Mouse (Mus musculus) embryonic fibroblast, embryonic 13.5 days (primary cell): ENCODE data around the gene Pld5. TPM values are rescaled to one million over a fixed set of nuclear protein-coding genes. Genes with fewer than 3 reads are reported as not detected.

ENCODE experiments used
- H3K27ac ChIP-seq: 2 replicates; pipeline ENCODE4 v1.5.1; 2012; ENCODE audit warnings: low read length, control low read depth, inconsistent platforms; ENCODE audit not compliant: insufficient read depth
- H3K4me1 ChIP-seq: 2 replicates; pipeline ENCODE4 v1.6.1; 2011; ENCODE audit warnings: low read length; ENCODE audit not compliant: control insufficient read depth, insufficient read depth
- H3K4me3 ChIP-seq: 2 replicates; pipeline ENCODE4 v1.5.1; 2011; ENCODE audit warnings: mild to moderate bottlenecking, control low read depth, low read length; ENCODE audit not compliant: insufficient read depth
- CTCF ChIP-seq: IDR thresholded peaks from 2 replicates; pipeline ENCODE4 v1.5.1; 2011; ENCODE audit warnings: mild to moderate bottlenecking, control low read depth, low read length, moderate library complexity, borderline replicate concordance; ENCODE audit not compliant: insufficient read depth
- POLR2A ChIP-seq: IDR thresholded peaks from 2 replicates; pipeline ENCODE4 v1.6.1; 2011; ENCODE audit warnings: low read depth, mild to moderate bottlenecking, control low read depth, low read length, moderate library complexity
- polyA plus RNA-seq: library from polyadenylated mRNA; stranded (reverse); fragments of >200 nt; gene quantifications from 2 replicates; pipeline ENCODE4 v1.2.4, GENCODE M21; 2011; ENCODE audit warnings: low read depth; ENCODE audit not compliant: missing spikeins, insufficient read length

Gene Pld5
- 0.48 and 1.3 TPM in 2 replicates for polyA plus RNA-seq

DNA sequence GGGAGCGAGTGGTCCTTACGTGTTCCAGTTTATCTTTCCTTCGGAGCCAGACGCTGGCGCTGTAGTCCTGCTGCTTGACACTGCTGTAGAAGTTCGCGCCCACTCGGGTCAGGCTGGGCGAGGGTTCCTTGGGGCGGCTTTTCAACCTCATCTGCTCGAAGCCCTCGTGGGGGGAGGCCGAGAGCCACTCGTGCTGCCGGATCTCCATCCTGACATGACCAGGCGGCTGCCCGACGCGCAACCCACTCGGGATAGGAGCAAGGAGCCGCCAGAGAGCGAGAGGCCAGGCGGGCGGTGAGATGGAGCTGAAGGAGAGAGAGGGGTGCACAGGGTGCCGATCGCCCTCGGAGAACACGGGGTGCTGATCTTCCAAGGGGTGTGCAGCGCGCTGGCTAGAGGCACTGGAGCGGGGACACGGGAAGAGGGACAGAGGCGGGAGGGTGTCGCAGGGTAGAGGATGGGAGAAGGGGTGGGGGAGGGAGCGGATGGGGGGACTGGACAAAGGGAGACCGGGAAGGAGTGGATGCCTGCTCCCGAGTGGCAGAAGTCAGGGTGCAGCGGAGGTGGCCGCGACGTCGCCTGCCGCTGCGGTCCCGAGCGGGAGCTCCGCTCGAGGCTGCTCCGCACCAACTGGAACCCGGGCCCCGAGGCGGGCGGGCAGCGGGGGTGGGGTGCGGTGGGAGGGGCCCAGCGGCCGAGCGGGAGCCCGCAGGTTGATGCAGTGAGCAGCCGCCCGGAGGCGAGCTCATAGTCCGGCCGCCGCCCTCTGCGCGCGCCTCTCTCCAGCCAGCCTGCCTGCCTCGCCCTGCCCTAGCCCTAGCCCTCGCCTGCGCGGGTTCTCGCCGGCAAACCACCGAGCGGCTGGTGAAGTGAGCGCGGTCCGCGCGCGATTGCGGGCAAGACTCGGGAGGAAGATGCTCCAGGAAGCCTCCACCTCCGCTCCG, at the start of gene Pld5:
TSS of gene Pld5 (minus strand) at position 646 of the 944 bp plus-strand sequence.
- Histone ChIP-seq H3K27ac (no peak within 1 kb of the TSS), H3K4me1 (no peaks in the 10 kb centered on the region), H3K4me3 (peak within 1 kb of the TSS; percentile 29)
- TF ChIP-seq POLR2A (no peak), CTCF (no peak)

- TF ChIP-seq CTCF = no peak
- TF ChIP-seq POLR2A = no peak
- Histone ChIP-seq H3K4me1 (no peaks in the 10 kb centered on the region), H3K27ac (no peak overlapping the region), H3K4me3 (no peak overlapping the region)
Measured at GRCm38 (mm10) chr1:176315063-176315462, 40.0 kb upstream of the Pld5 start.

- no peak overlapping the region for H3K27ac ChIP-seq
Measured at GRCm38 (mm10) chr1:176310174-176310573, 35.1 kb upstream of the Pld5 start.

GRCm38 (mm10) chr1:176289396-176289795, 14.3 kb upstream of the Pld5 start:
- H3K4me3 ChIP-seq = no peak overlapping the region
- no peaks in the 10 kb centered on the region for H3K4me1 ChIP-seq
- no peak overlapping the region for H3K27ac ChIP-seq
- TF ChIP-seq CTCF (no peak), POLR2A (no peak)

More at GRCm38 (mm10) chr1:176310174-176310573, 35.1 kb upstream of the Pld5 start:
- TF ChIP-seq CTCF = no peak
- no peak for TF ChIP-seq POLR2A
- no peak overlapping the region for H3K4me3 ChIP-seq
- H3K4me1 ChIP-seq = no peaks in the 10 kb centered on the region

GRCm38 (mm10) chr1:176275611-176275980, 484 bp upstream of the Pld5 start:
- Histone ChIP-seq H3K27ac (no peak overlapping the region), H3K4me3 (peak overlapping the region; percentile 29), H3K4me1 (no peaks in the 10 kb centered on the region)
- no peak for TF ChIP-seq CTCF
- TF ChIP-seq POLR2A = no peak

GRCm38 (mm10) chr1:176248717-176249030, 26.4 kb downstream of the Pld5 start:
- no peaks in the 10 kb centered on the region for H3K4me1 ChIP-seq
- H3K27ac ChIP-seq = no peak overlapping the region
- TF ChIP-seq CTCF (no peak), POLR2A (no peak)
- H3K4me3 ChIP-seq = no peak overlapping the region

DNA sequence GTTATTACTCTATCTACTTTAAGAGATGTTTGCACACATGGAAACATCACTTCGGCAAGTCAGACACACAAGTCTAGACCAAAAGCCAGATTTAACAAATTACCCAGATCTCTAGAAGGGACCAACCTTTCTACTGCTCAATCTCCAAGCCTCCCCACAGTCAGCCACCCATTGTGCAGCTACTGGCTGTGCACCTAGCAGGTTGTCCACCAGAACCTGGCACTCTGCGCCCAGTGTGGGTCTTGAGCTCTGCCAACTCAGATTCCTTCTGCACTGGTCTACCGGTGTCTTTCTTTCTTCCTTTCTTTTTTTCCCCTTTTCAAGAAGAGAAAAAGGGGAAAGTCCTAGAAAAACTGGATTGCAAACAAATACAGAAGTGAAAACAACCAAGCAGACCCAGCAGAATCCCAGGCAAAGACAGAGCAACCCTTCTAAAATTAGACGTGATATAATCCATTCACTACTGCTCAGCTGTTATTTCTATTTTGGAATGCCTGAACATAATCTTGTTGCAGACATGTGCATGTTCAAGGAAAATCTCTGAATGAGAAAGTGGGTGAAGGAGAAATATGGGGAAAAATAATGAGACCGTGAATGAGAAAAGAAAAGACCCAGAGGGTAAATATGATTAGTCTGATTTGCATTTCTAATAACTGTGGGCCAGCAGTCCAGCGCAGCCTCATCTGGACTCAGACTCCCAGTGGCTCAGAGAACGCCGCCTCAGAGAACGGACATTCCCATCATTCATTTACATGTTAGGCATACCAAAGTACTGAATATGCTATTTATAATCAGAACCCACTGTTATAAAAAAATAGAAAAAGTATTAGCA, 27.0 kb downstream of the Pld5 start:
- H3K27ac ChIP-seq = peak overlapping the region; percentile 49; the same call in 1 of the 2 replicates
- H3K4me3 ChIP-seq = no peak overlapping the region
- TF ChIP-seq CTCF = no peak
- TF ChIP-seq POLR2A = no peak
- H3K4me1 ChIP-seq = no peaks in the 10 kb centered on the region

- no peak for TF ChIP-seq CTCF
- TF ChIP-seq POLR2A = no peak
- H3K4me1 ChIP-seq = no peaks in the 10 kb centered on the region
- no peak overlapping the region for H3K27ac ChIP-seq
- no peak overlapping the region for H3K4me3 ChIP-seq
Measured at GRCm38 (mm10) chr1:176239199-176239598, 35.9 kb downstream of the Pld5 start.

- Histone ChIP-seq H3K4me1 (no peaks in the 10 kb centered on the region), H3K4me3 (no peak overlapping the region), H3K27ac (no peak overlapping the region)
- TF ChIP-seq CTCF = no peak
- no peak for TF ChIP-seq POLR2A
Measured at GRCm38 (mm10) chr1:176223794-176224193, 51.3 kb downstream of the Pld5 start.
